Mouse (Mus musculus) left cerebral cortex, postnatal 25 days (tissue): ENCODE measurements around the gene Casq2. TPM values are rescaled to one million over a fixed set of nuclear protein-coding genes. Genes with fewer than 3 reads are reported as not detected.

Experiments used
- DNase-seq, 2 experiments: peaks; one replicate each; pipeline ENCODE4 v3.0.0; 2022; ENCODE audit warnings: low spot score in 2 of 2, mixed read lengths in 1 of 2
- intact Hi-C: fragments of 180-260 bp; cut with DNase I; formaldehyde crosslinking; loops from one replicate; pipeline ENCODE4 v1.15.1; 2025
- total RNA-seq, 2 experiments: library from RNA; stranded (reverse); gene quantifications; 2 replicates each; pipeline ENCODE4 v1.2.3; 2021

Casq2 gene
- total RNA-seq, 2 experiments from 2014 or later, result 1.3 to 1.4 TPM

DNA sequence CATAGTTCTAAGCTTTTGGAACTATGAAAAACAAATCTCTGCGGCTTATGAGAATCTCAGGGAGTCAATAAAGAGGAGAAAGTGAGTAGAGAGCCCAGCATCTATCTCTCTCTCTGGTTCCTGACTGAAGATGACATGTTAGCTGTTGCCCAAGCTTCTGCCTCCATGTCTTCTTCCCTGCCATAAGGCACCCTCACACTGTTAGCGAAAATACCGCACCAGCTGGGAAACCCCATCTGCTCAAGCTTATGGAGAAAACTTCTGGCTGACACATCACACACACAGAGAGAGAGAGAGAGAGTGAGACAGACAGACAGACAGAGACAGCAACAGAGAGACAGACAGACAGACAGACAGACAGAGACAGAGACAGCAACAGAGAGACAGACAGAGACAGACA lies 15.2 kb upstream of the Casq2 start:
- intact Hi-C loops, result loop anchor here (10.0 kb wide), 1 partner anchor 576 kb away; no protein-coding TSS in a partner anchor
- DNase-seq, result peak; percentile 49 to 87

DNA sequence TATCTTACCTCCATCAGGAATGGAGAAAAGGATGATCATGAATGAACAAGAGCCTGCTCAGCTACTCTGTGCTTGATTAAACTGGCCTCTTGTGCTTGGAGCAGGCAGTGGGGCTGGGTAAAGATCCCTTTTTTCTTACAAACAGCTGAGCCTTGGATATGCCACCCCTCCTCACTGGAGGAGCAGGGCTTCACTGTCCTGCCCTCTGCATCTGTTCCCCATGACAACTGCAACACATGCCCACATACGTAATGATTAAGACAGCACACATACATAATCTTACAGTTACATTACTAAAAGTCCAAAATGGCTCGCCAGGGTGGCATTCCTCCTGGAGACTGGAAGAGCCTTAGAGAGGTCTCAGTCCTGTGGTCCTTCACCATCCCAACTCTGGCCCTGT lies 6.8 kb upstream of the Casq2 start:
- intact Hi-C loops, result loop anchor here (10.0 kb wide), 1 partner anchor 585 kb away; no protein-coding TSS in a partner anchor
- DNase-seq, result no peak

DNA sequence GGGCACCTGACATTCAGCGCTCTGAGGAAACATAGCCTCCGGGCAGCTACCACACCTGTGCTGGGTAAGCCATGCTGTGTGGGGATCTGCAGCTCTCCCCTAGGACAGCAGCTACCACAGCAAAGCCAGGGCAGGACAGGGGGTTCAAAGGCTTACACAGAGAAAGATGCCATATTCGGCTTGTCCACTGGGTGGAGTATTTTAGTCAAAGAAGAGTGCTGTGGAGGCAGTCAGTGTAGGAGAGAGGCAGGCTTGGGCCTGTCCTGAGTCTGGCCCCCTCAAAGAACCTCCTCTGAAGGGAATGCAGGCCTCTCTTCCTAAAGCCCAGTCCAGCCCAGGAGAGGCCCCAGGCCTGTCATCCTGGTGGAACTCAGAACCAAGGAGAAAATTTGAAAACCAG lies 4.4 kb upstream of the Casq2 start:
- intact Hi-C loops, result loop anchor here (1.0 to 10.0 kb wide), 3 partner anchors 161 to 723 kb away; no protein-coding TSS in a partner anchor
- DNase-seq, result peak; percentile 69 to 76

DNA sequence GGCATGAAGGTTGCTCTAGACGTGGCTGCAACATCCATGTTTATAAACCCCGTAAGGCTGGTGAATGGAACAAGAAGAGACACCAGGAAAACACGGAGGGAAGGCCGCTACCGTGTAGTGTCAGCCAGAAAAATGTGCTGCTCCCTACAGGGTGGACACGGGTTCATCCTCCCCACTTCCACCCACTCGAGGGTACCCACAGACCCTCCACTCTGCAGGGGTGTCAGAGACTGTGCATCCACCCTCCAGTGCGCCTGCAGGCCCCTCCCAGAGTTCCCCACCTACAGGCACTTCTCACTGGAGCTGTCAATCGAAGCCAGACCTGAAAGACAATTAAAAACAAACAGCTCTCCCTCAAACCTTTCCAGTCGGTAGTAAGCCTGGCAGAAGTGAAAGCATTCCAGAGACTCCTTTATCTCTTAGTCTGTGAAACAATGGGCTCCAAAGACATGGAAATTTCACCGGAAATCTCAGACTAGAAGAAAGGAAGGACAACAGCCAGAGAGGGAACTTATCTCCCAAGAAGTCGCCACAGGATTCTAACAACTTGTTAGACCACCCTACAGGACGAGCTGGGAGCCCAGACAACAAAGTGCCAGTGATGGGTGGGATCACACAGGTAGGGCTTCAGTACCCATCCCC lies 2.5 kb upstream of the Casq2 start:
- intact Hi-C loops, result loop anchor here (5.0 to 10.0 kb wide), 2 partner anchors 609 to 721 kb away; no protein-coding TSS in a partner anchor
- DNase-seq, result no peak

DNA sequence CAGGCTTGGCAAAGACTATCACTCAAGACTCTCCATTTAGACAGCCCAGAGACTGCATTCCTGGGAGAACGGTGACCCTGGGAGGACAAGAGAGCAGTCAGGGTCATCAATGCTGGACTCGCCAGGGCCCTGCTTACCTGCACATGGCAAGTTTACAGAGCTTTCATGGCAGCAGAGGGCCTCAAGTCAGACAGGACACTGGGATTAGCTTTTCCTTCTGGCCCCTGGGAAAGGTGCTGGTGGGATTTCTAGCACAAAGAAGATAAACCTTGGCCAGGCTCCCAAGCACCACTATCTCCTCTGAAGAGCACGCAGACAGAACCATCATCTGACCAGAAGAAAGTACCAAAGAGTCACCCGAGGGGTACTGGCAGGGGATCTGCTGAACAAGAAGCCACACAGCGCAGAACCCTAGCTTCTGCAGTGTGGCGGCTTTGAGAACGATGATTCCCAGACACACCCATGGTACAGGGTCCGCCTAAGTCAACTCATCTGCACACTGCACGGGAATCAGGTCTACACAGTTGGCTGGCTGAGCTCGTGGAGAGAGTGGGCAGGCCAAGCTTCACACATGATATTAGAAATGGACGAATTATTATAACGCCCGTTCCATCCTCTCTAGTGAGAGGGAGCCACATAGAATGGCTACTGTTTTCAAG lies 1.3 kb upstream of the Casq2 start:
- no peak for DNase-seq
- intact Hi-C loops, result loop anchor here (5.0 to 10.0 kb wide), 2 partner anchors 607 to 720 kb away; no protein-coding TSS in a partner anchor

DNA sequence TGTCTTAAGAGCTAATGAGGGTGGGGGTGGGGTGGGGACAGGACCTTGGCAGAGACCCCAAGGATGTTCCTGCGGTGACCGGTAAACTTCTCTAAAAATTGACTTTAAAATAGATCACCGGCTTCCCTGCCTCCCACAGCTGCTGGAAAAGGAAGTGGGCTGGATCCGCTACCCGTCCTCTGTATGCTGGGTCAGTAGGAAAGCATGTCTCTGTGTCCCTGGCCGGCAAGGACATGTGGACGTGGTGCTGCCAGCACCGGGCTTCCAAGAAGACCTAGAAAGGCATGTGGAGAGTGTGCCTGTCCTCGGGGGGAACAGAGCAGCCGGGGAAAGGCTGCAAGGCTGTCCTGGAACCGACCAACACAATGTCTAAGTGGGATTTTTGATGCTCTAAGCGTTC lies 496 bp upstream of the Casq2 start:
- DNase-seq, result no peak
- intact Hi-C loops, result loop anchor here (10.0 kb wide), 1 partner anchor 719 kb away; no protein-coding TSS in a partner anchor

DNA sequence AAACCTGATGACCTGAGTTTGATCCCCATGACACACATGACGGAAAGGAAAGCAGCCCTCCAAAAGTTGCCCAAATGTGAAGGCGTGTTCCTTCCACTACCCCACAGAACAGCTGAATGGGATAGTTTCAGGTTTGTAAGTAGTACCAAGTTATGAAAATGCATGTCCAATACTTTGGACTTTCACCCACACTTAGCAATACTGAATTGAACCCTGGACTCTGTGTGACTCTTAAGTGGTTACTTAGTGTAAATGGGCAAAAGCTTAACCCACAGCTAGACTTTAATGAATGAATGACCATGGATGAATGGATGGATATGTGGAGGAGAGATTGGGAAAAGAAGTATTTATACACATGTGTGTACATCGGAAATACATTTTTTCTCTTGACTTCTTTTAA lies 8.6 kb downstream of the Casq2 start:
- intact Hi-C loops, result no loop called here
- DNase-seq, result no peak

DNA sequence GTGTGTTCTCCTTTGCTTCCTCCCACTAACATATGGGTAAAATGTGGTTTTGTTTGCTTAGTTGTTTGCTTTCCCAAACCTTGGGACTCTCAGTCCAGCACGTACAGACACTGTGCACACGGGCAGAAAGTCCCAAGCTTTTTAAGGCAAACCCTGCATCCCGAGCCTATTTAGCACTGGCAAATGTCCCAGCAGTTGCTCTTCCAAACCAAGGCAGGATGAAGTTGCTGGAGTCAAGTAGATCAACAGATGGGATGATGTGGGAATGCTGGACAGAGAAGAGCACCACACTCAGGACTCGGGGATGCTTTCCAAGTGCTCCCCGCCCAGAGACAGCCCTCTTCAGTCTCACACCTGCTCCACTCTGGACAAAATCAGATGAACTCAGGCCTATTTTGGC lies 9.2 kb downstream of the Casq2 start:
- no peak for DNase-seq
- intact Hi-C loops, result no loop called here

DNA sequence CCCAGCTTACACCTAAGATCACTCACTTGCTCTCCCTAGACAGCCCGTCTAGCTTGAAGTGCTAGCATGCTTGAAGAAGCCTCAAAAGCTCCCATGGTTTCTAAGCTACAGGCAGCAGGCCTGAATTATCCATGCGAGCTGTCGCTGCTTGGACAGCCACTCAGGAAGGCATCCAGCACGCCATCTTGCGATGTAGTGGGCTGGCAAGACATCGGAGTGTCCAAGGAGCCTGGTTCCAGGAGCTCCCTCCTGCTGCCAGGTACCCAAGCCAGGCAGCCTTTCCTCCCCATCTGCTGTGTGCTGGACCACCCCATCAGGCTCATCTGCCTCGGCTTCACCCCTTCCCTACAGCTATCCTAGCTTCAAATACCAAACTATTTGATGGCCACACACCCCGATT lies 10.2 kb downstream of the Casq2 start:
- DNase-seq, result no peak
- intact Hi-C loops, result no loop called here

DNA sequence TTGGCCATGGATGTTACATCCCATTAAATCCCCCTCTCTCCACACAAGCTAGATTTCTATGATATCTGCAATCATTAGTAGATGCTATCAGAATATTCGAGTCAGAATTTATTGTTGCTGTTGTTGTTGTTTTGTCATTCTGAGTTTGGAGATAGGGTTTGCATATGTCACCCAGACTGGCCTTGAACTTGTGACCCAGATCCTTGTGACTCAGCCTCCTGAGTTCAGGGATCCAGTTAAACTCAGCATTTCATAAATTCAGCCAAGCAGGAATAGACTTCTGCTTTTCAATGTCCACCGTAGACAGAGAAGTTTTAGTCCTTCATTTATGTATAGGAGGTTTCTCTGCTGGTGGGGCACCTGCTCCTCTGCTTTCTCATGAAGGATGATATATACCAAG lies 10.8 kb downstream of the Casq2 start:
- no peak for DNase-seq
- intact Hi-C loops, result no loop called here

DNA sequence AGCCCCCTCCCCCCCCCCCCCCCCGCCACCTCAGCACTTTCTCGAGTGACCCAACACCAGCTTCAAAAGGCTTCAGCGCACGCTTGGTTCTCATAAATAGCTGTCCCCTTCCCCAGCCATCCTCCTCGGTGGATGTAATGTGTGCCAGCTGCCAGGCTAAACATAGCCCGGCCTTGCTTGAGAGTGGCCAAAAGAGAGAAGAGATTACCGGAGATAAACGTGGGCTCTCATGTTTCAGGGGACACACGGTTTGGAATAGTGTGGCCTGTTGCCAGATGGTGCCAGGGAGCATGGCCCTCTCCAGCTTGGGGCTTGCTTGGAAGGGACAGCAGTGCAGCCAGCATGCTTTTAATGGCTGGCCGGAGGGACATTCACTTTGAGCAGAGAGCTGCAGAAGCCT lies 13.0 kb downstream of the Casq2 start:
- intact Hi-C loops, result no loop called here
- peak in 1 of 2 experiments; percentile 8 for DNase-seq

DNA sequence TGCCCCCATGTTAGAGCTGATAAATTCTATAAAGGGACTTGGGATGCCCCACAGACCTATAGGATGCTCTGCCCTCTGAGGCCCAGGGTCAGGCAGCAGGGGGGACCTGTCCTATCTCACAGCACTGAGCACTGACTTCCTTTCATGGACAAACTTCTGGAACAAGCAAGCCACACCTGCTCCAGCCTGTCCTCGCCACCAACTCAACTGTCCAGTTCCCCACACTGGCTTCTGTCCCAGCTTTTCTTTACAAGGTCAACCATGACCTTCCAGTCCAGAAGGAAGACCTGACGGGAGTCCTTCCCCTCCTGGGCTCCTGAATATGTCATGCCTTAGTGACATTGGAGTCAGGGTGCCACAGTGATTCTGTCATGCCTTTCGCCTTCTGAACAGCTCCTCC lies 13.6 kb downstream of the Casq2 start:
- intact Hi-C loops, result no loop called here

DNA sequence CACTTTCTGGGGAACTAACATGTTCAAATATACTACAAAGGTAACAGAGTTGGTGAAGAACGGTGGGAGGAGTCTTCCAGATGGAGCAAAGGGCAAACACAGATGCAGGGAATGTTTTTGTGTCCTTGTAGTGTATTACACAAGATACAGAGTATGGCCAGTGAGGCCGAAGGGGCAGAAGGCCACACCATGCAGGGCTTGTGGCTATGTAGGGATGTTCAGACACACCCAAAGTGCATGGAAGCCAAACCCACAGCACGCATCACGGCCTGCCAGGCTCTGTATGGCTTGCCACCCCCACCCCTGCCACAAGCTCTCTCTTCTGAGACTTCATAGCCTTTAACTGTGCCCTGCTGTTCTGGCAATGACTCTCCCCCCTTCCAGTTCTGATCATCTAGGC lies 15.2 kb downstream of the Casq2 start:
- DNase-seq, result no peak
- intact Hi-C loops, result no loop called here

More for the DNA sequence above, 13.6 kb downstream of the Casq2 start:
- no peak for DNase-seq

DNA sequence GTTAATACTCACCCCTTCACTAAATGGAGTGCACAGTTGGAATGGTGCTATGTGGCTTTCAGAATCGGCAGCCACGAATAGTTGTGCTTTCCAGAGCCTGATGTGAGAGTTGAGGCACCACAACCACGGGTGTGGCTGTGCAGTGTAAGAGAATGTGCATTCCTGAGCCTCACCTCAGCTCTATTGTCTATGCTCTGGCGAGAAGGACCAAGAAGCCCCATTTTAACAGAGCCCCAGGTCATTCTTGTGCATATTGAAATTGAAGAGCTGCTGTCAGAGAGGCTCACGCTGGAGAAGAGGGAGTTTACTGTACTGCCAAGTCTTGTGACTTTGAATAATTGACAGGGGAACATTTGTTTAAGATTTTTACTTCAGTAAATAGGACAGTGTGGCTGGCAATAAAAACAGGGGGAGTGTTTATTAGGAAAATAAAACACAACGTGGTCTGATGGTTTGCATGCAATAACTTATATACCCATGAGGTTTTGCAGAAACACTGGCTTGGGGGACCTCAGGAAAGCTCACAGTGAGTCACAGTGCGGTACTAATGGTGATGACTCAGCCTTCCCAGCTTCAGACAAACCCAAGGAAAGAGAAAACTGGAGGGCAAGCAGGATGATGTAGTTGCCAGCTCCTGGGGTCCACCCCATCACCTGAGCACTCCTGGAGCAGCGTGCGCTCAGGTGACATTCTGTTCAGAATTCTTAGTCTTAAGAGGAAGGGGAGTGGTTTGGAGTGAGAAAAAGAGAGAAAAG lies 17.8 kb downstream of the Casq2 start:
- intact Hi-C loops, result no loop called here
- DNase-seq, result no peak

DNA sequence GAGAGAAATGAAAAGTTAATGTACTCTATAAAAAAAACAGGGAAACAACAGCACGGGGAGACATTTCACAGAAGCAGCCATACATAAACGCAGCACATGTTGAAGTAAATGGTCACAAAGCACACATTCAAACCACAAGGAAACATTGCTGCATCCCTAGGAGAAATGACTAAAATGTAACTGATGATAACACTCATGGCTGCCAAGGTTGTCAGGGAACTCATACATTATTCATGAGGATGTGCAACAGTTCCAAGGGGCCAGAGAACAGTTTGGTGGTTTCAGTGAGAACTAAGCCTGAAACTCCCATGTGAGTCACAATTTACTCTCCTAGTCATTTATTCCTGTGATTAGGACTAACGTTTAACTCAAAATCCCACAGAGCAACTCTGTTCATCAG lies 22.0 kb downstream of the Casq2 start:
- intact Hi-C loops, result no loop called here
- DNase-seq, result no peak

DNA sequence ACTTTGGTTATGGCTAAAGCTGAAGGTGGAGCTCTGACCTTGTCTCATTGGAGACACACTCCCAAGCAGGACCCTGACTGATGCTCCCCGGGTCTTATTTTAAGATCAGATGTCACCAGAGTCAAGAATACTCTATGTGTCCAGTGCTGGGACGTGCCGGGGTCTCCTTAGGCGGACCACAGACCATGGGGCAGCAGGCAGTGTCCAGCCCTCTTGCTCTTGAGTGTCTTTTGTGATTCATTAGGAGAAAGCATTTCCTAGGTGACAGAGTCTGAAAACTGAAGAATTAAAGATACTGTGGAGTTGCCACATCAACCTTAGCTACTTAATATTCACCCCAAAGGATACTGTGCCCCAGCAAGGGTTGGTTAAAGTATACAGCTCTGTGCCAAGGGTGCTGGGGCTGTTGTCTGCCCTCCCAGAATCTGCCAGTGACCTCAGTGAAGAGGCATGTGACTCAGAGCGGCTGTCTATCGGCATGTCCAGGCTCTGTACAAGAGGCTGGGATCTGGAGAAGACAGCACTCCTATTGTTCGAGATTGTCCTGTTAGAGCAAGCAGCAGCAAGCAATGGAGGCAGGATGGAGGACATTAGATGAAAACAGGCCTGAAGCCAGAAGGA lies 25.9 kb downstream of the Casq2 start:
- intact Hi-C loops, result no loop called here
- no peak for DNase-seq

DNA sequence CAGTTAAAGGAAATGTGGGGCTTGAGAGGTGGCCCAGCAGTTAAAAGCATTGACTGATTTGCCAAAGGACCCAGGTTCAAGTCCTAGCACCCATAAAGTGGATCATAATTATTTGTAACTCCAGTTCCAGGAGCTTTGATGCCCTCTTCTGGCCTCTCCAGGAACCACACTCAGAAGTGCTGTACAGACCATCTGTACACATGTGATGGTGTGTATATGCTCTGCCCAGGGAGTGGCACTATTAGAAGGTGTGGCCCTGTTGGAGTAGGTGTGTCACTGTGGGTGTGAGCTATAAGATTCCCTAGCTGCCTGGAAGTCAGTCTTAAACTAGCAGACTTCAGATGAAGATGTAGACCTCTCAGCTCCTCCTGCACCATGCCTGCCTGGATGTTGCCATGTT lies 34.7 kb downstream of the Casq2 start:
- intact Hi-C loops, result no loop called here
- DNase-seq, result no peak

DNA sequence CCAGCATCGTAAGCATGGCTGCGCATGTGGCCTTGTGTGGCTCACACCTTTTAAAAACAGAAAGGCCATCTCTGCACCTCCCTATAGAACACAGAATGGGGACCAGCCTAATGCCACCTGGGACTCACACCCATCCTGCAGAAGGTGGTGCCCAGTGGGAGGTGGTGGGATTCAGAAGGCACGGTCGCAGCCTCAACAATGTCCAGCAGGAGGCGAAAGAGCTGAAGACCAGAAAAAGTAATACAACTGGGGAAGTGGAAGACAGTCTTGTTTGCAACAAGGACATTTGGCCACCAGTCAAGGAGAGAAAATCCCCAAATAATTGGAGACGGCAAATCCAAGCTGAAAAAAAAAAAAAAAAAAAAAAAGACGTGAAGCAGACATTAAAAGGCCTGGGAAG lies 35.8 kb downstream of the Casq2 start:
- intact Hi-C loops, result no loop called here
- DNase-seq, result no peak

DNA sequence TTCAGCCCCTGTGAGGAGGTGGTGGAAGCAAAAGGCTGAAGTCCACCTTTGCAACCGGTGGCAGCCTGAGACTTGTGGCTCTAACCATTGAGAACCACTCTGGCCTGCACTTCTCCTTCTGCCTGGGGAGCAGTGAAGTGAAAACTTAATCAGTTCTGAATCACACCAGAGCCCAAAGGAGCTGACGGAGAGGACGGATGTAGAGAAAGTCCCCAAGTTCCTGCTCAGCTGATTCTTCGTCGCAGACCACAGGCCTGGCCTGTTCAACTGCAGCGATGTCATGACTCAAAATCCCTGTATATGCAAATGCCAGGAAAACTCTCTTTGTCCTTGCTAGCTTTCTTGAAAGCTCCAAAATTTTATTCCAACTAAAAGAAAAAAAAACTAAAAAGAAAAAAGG lies 37.4 kb downstream of the Casq2 start:
- no peak for DNase-seq
- intact Hi-C loops, result no loop called here

DNA sequence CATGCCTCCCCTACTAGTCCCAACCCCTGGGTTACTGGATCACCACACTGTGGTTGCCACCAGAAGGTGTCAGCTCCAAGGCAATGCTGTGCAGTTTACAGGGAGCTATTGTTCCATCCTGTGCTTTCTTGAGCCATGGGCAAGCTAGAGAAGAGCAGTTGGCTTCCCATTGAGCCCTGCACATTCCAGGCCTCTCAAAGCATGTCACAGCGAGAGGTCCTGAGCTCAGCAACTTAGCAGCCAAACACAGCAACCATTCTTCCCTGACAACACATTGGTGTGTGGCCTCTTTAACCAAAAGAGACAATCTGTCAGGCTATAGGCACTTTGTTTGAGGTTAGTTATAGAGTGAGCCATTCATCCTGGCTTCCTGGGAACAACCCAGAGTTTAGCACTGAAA lies 39.3 kb downstream of the Casq2 start:
- no peak for DNase-seq
- intact Hi-C loops, result no loop called here
